Mouse (Mus musculus): ENCODE data around the gene Mki67.
A peak's percentile ranks its signal among the peaks of the same experiment; 100 is the strongest.

- TF ChIP-seq EP300 (IDR thresholded peaks at IDR 0.05; ENCODE audit: insufficient read depth, low read depth, low read length), result no peak
- TF ChIP-seq CTCF (IDR thresholded peaks at IDR 0.05), result peak; percentile 77
- no peak for TF ChIP-seq POLR2A (IDR thresholded peaks at IDR 0.05; ENCODE audit: insufficient read depth, low read depth, low read length)
Measured at GRCm38 (mm10) chr7:135641698-135642507, 74.3 kb downstream of the Mki67 start.
